Mouse (Mus musculus) 3134 (cell line): ENCODE measurements around the gene Lrrc46.
A peak's percentile ranks its signal among the peaks of the same experiment; 100 is the strongest.

Source experiments
- DNase-seq: peaks from one replicate; pipeline ENCODE4 v3.0.0-alpha.2; 2011; ENCODE audit warnings: low spot score; ENCODE audit not compliant: insufficient read length; ENCODE audit errors: extremely low read depth

Lrrc46 gene

GRCm38 (mm10) chr11:97017696-97018582 lies 23.3 kb downstream of the Lrrc46 start:
- DNase-seq, result no peak

DNA sequence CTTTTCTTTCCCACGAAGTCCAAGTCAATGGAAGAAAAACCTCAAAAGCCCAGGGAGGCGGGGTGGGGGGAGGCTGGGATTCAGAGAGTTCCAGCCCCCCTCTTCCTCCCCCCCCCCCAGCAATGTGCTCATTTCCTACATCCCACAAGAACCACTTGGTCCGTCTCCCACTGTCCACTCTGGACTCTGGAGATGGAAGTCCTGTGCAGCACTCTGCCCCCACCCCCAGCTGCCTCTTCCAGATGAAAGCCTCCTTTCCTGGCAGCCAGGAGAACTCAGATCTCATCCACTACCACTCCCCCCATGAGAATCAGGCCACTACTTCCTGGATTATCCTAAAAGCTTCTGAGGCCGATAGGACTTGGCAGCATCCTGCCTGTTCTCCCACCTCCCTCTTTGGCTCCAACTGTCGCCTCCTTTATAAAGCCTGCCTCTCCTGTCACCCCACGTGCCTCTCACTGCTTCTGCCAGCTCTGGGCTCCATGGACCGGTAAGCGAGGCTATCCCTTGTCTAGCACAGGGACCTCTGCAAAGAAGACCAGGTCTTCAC lies 28.0 kb downstream of the Lrrc46 start, which contains the start of gene Sp6:
TSS of gene Sp6 (plus strand) at position 274 of the 550 bp plus-strand sequence.
- DNase-seq, result no peak

- DNase-seq, result no peak
These were observed 31.9 kb downstream of the Lrrc46 start for GRCm38 (mm10) chr11:97009198-97009790.

DNA sequence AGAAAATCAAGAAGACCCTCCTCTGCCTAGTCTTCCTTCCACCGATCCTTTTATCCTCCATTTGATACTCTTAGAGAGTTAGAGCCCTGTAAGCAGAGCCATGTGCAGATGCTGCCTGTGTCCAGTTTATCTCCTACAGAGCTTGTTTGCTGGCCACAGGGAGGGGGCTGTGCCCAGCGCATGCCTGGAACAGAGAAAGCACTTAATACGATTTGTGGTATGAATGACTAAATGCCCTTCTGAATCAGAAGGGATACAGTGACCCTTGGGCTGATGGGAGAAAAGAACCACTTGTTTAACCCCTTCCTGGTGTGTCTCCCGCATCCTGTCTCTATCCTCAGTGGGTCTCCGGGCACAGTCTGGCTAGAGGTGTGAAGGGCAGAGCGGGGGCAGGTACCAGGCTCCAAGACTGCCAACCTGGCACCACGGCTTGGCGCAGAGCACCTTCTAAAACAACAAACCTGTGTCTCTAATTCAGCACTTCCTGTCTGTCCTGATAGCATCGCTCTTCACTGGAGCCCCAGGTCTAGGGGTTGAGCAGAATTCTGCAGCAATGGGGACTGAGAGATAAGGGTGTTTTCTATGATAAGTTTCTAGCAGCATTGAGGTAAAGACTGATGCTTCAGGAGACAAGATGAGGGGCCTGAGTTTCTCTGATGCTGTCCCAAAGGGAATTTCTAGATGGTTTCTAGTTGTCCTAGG lies 34.0 kb downstream of the Lrrc46 start:
- DNase-seq, result peak; percentile 72

- DNase-seq, result no peak
These were observed 38.0 kb downstream of the Lrrc46 start for GRCm38 (mm10) chr11:97003170-97003569.

DNA sequence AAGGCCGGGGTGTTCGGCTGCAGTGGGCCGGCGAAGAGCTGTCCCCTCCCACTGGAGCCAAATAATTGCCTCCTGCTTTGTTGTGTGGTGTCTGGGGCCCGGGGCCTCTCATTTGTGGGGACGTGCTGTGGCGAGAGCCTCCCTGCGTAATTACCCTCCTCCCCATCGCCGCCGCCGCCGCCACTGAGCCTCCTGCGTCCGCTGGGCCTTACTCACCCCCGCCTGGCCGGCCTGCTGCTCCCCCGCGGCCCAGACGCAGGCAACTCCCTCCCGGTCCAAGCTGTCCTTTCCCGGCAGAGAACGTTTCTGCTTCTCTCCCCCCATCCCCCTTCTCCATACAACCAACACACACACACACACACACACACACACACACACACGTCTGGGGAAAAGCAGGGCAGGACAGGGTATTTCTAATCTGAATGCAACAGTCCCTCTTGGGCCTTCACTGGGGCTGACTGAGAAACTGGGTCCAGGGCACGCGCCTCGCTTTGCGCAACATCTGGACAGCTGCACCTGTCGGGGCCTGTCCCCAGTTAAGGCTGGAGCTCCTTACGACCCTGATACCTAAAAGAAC lies 43.7 kb downstream of the Lrrc46 start:
- DNase-seq, result no peak

GRCm38 (mm10) chr11:96996773-96997379 lies 44.3 kb downstream of the Lrrc46 start:
- DNase-seq, result no peak

DNA sequence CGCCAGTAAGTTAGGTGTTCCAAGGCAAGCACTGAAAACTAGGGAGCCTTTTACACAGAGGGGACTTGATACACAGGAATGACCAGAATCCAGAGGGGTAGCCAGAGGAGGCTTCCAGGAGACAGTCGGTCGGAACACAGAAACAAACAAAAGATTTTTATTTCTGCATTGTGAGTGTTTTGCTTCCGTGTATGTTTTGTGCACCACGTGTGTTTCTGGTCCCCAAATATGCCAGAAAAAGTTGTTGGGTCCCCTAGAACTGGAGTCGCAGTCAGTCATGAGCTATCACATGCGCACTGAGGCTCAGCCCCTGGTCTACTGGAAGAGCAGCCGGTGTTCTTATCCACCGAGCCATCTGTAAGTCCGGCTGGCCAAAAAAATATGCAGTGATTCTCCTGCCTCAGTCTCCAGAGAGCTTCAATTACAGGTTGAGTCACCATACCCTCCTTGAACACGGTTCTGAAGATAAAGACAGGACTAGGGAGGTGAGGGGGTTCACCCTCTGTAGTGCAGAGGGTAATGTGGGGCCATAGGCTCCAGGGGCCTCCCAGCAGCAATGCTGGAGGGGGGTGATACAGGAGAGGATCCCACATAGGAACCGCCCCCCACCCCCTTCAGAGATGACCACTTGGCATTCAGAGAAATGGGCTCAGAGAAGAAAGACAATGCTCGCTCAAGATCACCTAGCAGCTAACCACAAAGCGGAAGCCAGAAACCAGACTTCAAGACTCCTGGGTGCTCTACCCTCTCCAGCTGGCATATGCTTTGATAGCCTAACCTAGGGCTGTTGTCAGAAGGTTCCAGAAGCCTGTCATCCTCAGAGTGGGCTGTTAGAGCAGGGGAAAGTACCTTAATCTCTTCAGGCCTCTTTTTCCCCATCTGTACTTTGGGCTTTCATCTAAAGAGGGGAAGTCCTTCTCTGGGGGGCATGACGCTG lies 45.1 kb downstream of the Lrrc46 start:
- DNase-seq, result no peak

GRCm38 (mm10) chr11:96995031-96995430 lies 46.2 kb downstream of the Lrrc46 start:
- DNase-seq, result peak; percentile 78

DNA sequence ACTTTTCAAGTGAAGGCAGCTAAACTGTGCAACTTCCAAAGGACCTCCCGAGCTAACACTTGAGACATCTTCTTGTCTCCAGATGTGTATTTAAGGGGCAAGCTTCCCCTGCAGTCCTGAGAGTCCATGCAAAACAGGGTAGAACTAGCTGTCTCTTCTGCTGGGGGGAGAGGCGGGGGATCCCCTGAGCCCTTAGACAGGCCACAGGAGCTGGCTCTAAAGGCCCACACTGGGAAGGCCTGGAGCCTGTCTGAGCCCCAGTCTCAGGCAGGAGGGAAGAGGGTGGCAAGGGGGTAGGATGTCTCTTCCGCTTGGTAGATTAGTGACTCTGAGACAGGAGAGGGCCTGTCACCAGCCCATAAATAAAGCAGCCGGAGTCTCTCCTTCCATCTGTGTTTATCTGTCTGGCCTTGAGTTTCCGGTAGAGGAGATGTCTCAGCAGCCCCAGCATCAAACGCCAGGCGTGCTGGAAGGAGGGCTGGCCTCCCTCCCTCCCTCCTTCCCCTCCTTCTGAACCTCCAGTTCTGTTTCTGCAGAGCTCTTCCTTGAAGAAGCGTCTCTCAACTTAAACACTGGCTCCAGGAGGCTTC lies 48.4 kb downstream of the Lrrc46 start:
- no peak for DNase-seq

DNA sequence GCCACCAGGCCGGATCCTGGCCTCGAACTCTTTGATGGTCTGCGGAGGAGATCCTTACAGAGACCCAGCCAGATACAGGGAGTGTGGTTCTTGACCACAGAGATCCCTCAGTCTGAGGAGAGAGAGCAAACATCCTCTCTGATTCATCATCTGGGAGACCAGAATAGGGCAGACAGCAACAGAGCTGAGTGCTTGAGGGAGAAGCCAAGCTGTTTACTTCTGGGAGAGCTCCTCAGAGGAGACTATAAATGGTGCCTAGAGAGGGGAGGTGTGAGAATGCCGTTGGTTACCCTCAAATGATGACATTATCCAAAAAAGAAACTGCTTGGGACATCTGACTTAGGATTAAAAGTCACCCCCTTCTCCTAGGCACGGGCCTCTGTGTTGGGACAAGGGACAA lies 49.7 kb downstream of the Lrrc46 start:
- no peak for DNase-seq

GRCm38 (mm10) chr11:96987873-96988655 lies 53.1 kb downstream of the Lrrc46 start:
- DNase-seq, result peak; percentile 72

- DNase-seq, result no peak
These were observed 54.7 kb downstream of the Lrrc46 start for GRCm38 (mm10) chr11:96986463-96986862.

- DNase-seq, result no peak
These were observed 56.3 kb downstream of the Lrrc46 start for GRCm38 (mm10) chr11:96984903-96985302.
